Mouse (Mus musculus) embryo, embryonic 10 days (tissue): ENCODE measurements at regions not wholly inside any gene's neighbourhood (a gene's known extent, or its start where the extent isn't known, plus 50 kb on each side); places are given as distances from the start of the nearest gene placed in this dataset.

Experiments used
- DNase-seq: peaks from one replicate; pipeline ENCODE4 v3.0.0-alpha.2; 2015; ENCODE audit warnings: low spot score

GRCm38 (mm10) chr15:11572063-11572462, 172.6 kb upstream of the Tars start:
- DNase-seq: no peak

- DNase-seq: peak; percentile 29
These were observed 166.1 kb upstream of the Tars start for GRCm38 (mm10) chr15:11565503-11566031.

GRCm38 (mm10) chr15:11552568-11552967, 153.1 kb upstream of the Tars start:
- no peak for DNase-seq

GRCm38 (mm10) chr15:11552110-11552509, 152.6 kb upstream of the Tars start:
- DNase-seq: no peak

- DNase-seq: no peak
These were observed 140.0 kb upstream of the Tars start for GRCm38 (mm10) chr15:11539485-11539884.

- no peak for DNase-seq
These were observed 136.7 kb upstream of the Tars start for GRCm38 (mm10) chr15:11536076-11536620.

- no peak for DNase-seq
These were observed 135.2 kb upstream of the Tars start for GRCm38 (mm10) chr15:11534404-11535251.

- no peak for DNase-seq
These were observed 134.2 kb upstream of the Tars start for GRCm38 (mm10) chr15:11533616-11534015.

GRCm38 (mm10) chr15:11533002-11533610, 133.6 kb upstream of the Tars start:
- DNase-seq: no peak

- DNase-seq: no peak
These were observed 133.1 kb upstream of the Tars start for GRCm38 (mm10) chr15:11532536-11532935.

- DNase-seq: no peak
These were observed 130.7 kb upstream of the Tars start for GRCm38 (mm10) chr15:11529819-11530810.

GRCm38 (mm10) chr15:11524337-11525106, 125.1 kb upstream of the Tars start:
- no peak for DNase-seq

GRCm38 (mm10) chr15:11518565-11518964, 119.1 kb upstream of the Tars start:
- no peak for DNase-seq

GRCm38 (mm10) chr15:11517892-11518291, 118.4 kb upstream of the Tars start:
- DNase-seq: no peak

- DNase-seq: no peak
These were observed 105.7 kb upstream of the Tars start for GRCm38 (mm10) chr15:11505076-11505639.

GRCm38 (mm10) chr15:11496436-11496835, 97.0 kb upstream of the Tars start:
- no peak for DNase-seq

GRCm38 (mm10) chr15:11489116-11489515, 89.7 kb upstream of the Tars start:
- no peak for DNase-seq

GRCm38 (mm10) chr15:11487268-11487783, 87.9 kb upstream of the Tars start:
- no peak for DNase-seq

- DNase-seq: no peak
These were observed 84.5 kb upstream of the Tars start for GRCm38 (mm10) chr15:11483916-11484315.
